Mouse (Mus musculus): ENCODE data around the gene Lrsam1. TPM values are rescaled to one million over a fixed set of nuclear protein-coding genes. Genes with fewer than 3 reads are reported as not detected.
A peak's percentile ranks its signal among the peaks of the same experiment; 100 is the strongest.

Lrsam1 gene
- polyA plus RNA-seq, 1 experiment from 2014 or later: 24.5 TPM

GRCm38 (mm10) chr2:32939418-32939817 is 22.0 kb downstream of the Lrsam1 start:
- H3K4me1 ChIP-seq (ENCODE audit: control insufficient read depth, insufficient read depth, low read depth, low read length): no peaks in the 10 kb centered on the region
- no peaks in the 10 kb centered on the region for H3K27me3 ChIP-seq (replicated peaks; ENCODE audit: control insufficient read depth, insufficient read depth, low read length)
- no peak overlapping the region for H3K27ac ChIP-seq (ENCODE audit: low read depth, low read length)
- H3K4me2 ChIP-seq (ENCODE audit: low read length): no peak overlapping the region
- no peaks in the 10 kb centered on the region for H3K9me3 ChIP-seq (ENCODE audit: control insufficient read depth, low read length)
- 65% methylated on average over 5 of the region's 5 CpGs for WGBS
- no peak overlapping the region for H3K9ac ChIP-seq (ENCODE audit: low read depth, low read length)
- ATAC-seq: no peak
- H3K4me3 ChIP-seq (ENCODE audit: low read length): no peak overlapping the region
- H3K36me3 ChIP-seq (ENCODE audit: control insufficient read depth, insufficient read depth, low read length): peaks cover 30% of the 10 kb centered on the region

- Histone ChIP-seq H3K27me3 (replicated peaks; ENCODE audit: control insufficient read depth, insufficient read depth, low read length) (no peaks in the 10 kb centered on the region), H3K4me2 (ENCODE audit: low read length) (no peak overlapping the region), H3K9ac (ENCODE audit: low read depth, low read length) (no peak overlapping the region), H3K27ac (ENCODE audit: low read depth, low read length) (no peak overlapping the region), H3K4me3 (ENCODE audit: low read length) (no peak overlapping the region), H3K9me3 (ENCODE audit: control insufficient read depth, low read length) (no peaks in the 10 kb centered on the region), H3K36me3 (ENCODE audit: control insufficient read depth, insufficient read depth, low read length) (peaks cover 30% of the 10 kb centered on the region), H3K4me1 (ENCODE audit: control insufficient read depth, insufficient read depth, low read depth, low read length) (no peaks in the 10 kb centered on the region)
- WGBS: 87% methylated on average over 5 of the region's 5 CpGs
- no peak for ATAC-seq
Measured at GRCm38 (mm10) chr2:32938741-32939140, 22.7 kb downstream of the Lrsam1 start.

- Histone ChIP-seq H3K9me3 (ENCODE audit: control insufficient read depth, low read length) (no peaks in the 10 kb centered on the region), H3K4me1 (ENCODE audit: control insufficient read depth, insufficient read depth, low read depth, low read length) (no peaks in the 10 kb centered on the region), H3K27ac (ENCODE audit: low read depth, low read length) (no peak overlapping the region), H3K27me3 (replicated peaks; ENCODE audit: control insufficient read depth, insufficient read depth, low read length) (no peaks in the 10 kb centered on the region), H3K9ac (ENCODE audit: low read depth, low read length) (no peak overlapping the region), H3K36me3 (ENCODE audit: control insufficient read depth, insufficient read depth, low read length) (peaks cover 17% of the 10 kb centered on the region), H3K4me3 (ENCODE audit: low read length) (no peak overlapping the region), H3K4me2 (ENCODE audit: low read length) (no peak overlapping the region)
- no peak for ATAC-seq
- WGBS: 78% methylated on average over 7 of the region's 7 CpGs
Measured at GRCm38 (mm10) chr2:32931730-32932129, 29.7 kb downstream of the Lrsam1 start.

- 87% methylated on average over 19 of the region's 19 CpGs for WGBS
- no peaks in the 10 kb centered on the region for H3K9me3 ChIP-seq (ENCODE audit: control insufficient read depth, low read length)
- H3K36me3 ChIP-seq (ENCODE audit: control insufficient read depth, insufficient read depth, low read length): peaks cover 15% of the 10 kb centered on the region
- ATAC-seq: no peak
- no peak overlapping the region for H3K4me3 ChIP-seq (ENCODE audit: low read length)
- no peak overlapping the region for H3K9ac ChIP-seq (ENCODE audit: low read depth, low read length)
- H3K27me3 ChIP-seq (replicated peaks; ENCODE audit: control insufficient read depth, insufficient read depth, low read length): no peaks in the 10 kb centered on the region
- no peak overlapping the region for H3K27ac ChIP-seq (ENCODE audit: low read depth, low read length)
- no peak overlapping the region for H3K4me2 ChIP-seq (ENCODE audit: low read length)
- H3K4me1 ChIP-seq (ENCODE audit: control insufficient read depth, insufficient read depth, low read depth, low read length): no peaks in the 10 kb centered on the region
Measured at GRCm38 (mm10) chr2:32928947-32929829, 32.2 kb downstream of the Lrsam1 start.

GRCm38 (mm10) chr2:32928235-32928946 is 33.0 kb downstream of the Lrsam1 start:
- ATAC-seq: peak; percentile 45
- H3K9ac ChIP-seq (ENCODE audit: low read depth, low read length): no peak overlapping the region
- WGBS: 31% methylated on average over 10 of the region's 10 CpGs

GRCm38 (mm10) chr2:32927624-32928234 is 33.7 kb downstream of the Lrsam1 start:
- no peak overlapping the region for H3K4me3 ChIP-seq (ENCODE audit: low read length)
- no peaks in the 10 kb centered on the region for H3K27me3 ChIP-seq (replicated peaks; ENCODE audit: control insufficient read depth, insufficient read depth, low read length)
- no peak; the same call in 1 of the 2 replicates for ATAC-seq
- no peak overlapping the region for H3K9ac ChIP-seq (ENCODE audit: low read depth, low read length)
- H3K4me1 ChIP-seq (ENCODE audit: control insufficient read depth, insufficient read depth, low read depth, low read length): no peaks in the 10 kb centered on the region
- H3K9me3 ChIP-seq (ENCODE audit: control insufficient read depth, low read length): no peaks in the 10 kb centered on the region
- H3K4me2 ChIP-seq (ENCODE audit: low read length): no peak overlapping the region
- WGBS: 72% methylated on average over 15 of the region's 15 CpGs
- H3K27ac ChIP-seq (ENCODE audit: low read depth, low read length): no peak overlapping the region
- H3K36me3 ChIP-seq (ENCODE audit: control insufficient read depth, insufficient read depth, low read length): peaks cover 20% of the 10 kb centered on the region

More at GRCm38 (mm10) chr2:32928235-32928946, 33.0 kb downstream of the Lrsam1 start:
- Histone ChIP-seq H3K4me1 (ENCODE audit: control insufficient read depth, insufficient read depth, low read depth, low read length) (no peaks in the 10 kb centered on the region), H3K27ac (ENCODE audit: low read depth, low read length) (no peak overlapping the region), H3K4me3 (ENCODE audit: low read length) (no peak overlapping the region), H3K36me3 (ENCODE audit: control insufficient read depth, insufficient read depth, low read length) (peaks cover 22% of the 10 kb centered on the region), H3K9me3 (ENCODE audit: control insufficient read depth, low read length) (no peaks in the 10 kb centered on the region), H3K4me2 (ENCODE audit: low read length) (no peak overlapping the region), H3K27me3 (replicated peaks; ENCODE audit: control insufficient read depth, insufficient read depth, low read length) (no peaks in the 10 kb centered on the region)

- no peaks in the 10 kb centered on the region for H3K27me3 ChIP-seq (replicated peaks; ENCODE audit: control insufficient read depth, insufficient read depth, low read length)
- H3K27ac ChIP-seq (ENCODE audit: low read depth, low read length): no peak overlapping the region; the same call in 1 of the 2 replicates
- no peaks in the 10 kb centered on the region for H3K9me3 ChIP-seq (ENCODE audit: control insufficient read depth, low read length)
- H3K36me3 ChIP-seq (ENCODE audit: control insufficient read depth, insufficient read depth, low read length): peaks cover 29% of the 10 kb centered on the region
- WGBS: 90% methylated on average over 12 of the region's 12 CpGs
- no peak for ATAC-seq
- H3K9ac ChIP-seq (ENCODE audit: low read depth, low read length): no peak overlapping the region
- no peaks in the 10 kb centered on the region for H3K4me1 ChIP-seq (ENCODE audit: control insufficient read depth, insufficient read depth, low read depth, low read length)
- H3K4me2 ChIP-seq (ENCODE audit: low read length): no peak overlapping the region
- H3K4me3 ChIP-seq (ENCODE audit: low read length): no peak overlapping the region
Measured at GRCm38 (mm10) chr2:32926330-32927075, 34.9 kb downstream of the Lrsam1 start.

GRCm38 (mm10) chr2:32924306-32924844 is 37.0 kb downstream of the Lrsam1 start:
- Histone ChIP-seq H3K27me3 (replicated peaks; ENCODE audit: control insufficient read depth, insufficient read depth, low read length) (no peaks in the 10 kb centered on the region), H3K9ac (ENCODE audit: low read depth, low read length) (no peak overlapping the region), H3K9me3 (ENCODE audit: control insufficient read depth, low read length) (no peaks in the 10 kb centered on the region), H3K4me2 (ENCODE audit: low read length) (no peak overlapping the region), H3K4me1 (ENCODE audit: control insufficient read depth, insufficient read depth, low read depth, low read length) (no peaks in the 10 kb centered on the region), H3K4me3 (ENCODE audit: low read length) (no peak overlapping the region), H3K27ac (ENCODE audit: low read depth, low read length) (no peak overlapping the region), H3K36me3 (ENCODE audit: control insufficient read depth, insufficient read depth, low read length) (peaks cover 42% of the 10 kb centered on the region)
- no peak for ATAC-seq
- WGBS: 68% methylated on average over 10 of the region's 10 CpGs

Measured in hindbrain, embryonic 16.5 days (tissue).